Mouse (Mus musculus): ENCODE measurements at regions not wholly inside any gene's neighbourhood (a gene's known extent, or its start where the extent isn't known, plus 50 kb on each side); places are given as distances from the start of the nearest gene placed in this dataset.

DNA sequence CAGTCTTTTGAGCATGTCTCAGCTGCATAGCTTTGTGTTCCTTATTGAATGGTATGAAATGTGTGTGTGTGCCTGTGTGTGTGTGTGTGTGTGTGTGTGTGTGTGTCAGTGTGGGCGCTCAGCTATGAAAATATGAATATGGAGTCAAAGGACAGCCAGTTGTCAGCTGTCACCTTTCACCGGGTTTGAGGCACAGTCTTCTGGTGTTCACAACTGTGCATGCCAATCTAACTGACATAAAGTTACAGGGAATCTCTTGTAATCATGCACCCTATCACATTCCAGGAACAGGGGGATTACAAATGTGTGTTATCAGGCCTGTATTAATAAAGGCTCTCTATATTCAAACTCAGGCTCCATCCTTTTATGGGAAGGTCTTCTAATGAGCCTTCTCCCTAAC is 688.8 kb downstream of the Kcnj2 start:
- WGBS = 81% methylated on average over 2 of the region's 2 CpGs
- Histone ChIP-seq H3K27ac (replicated peaks; ENCODE audit: low read depth, low read length) (no peak overlapping the region), H3K36me3 (ENCODE audit: control insufficient read depth, insufficient read depth, low read length) (no peaks in the 10 kb centered on the region), H3K9me3 (ENCODE audit: control insufficient read depth, low read length) (no peaks in the 10 kb centered on the region), H3K4me3 (replicated peaks; ENCODE audit: low read length) (no peak overlapping the region), H3K9ac (ENCODE audit: low read depth, low read length, severe bottlenecking) (no peak overlapping the region), H3K4me2 (replicated peaks; ENCODE audit: low read depth, low read length, severe bottlenecking) (no peak overlapping the region), H3K4me1 (ENCODE audit: control insufficient read depth, insufficient read depth, low read length) (no peaks in the 10 kb centered on the region), H3K27me3 (ENCODE audit: control insufficient read depth, insufficient read depth, low read length) (no peaks in the 10 kb centered on the region)
- DNase-seq (ENCODE audit: low spot score) = no peak
- TF ChIP-seq POLR2A (IDR thresholded peaks at IDR 0.05; ENCODE audit: borderline replicate concordance, extremely low read depth, insufficient read depth, insufficient read length) = no peak
- 0 out of 2 replicates have a peak, but pooled peaks have one; percentile 34 for ATAC-seq (ENCODE audit: low FRiP score, low read depth)

- Histone ChIP-seq H3K4me1 (ENCODE audit: control insufficient read depth, insufficient read depth, low read length) (no peaks in the 10 kb centered on the region), H3K27ac (replicated peaks; ENCODE audit: low read depth, low read length) (no peak overlapping the region), H3K4me2 (replicated peaks; ENCODE audit: low read depth, low read length, severe bottlenecking) (no peak overlapping the region), H3K9ac (ENCODE audit: low read depth, low read length, severe bottlenecking) (no peak overlapping the region), H3K4me3 (replicated peaks; ENCODE audit: low read length) (no peak overlapping the region), H3K27me3 (ENCODE audit: control insufficient read depth, insufficient read depth, low read length) (no peaks in the 10 kb centered on the region), H3K9me3 (ENCODE audit: control insufficient read depth, low read length) (no peaks in the 10 kb centered on the region), H3K36me3 (ENCODE audit: control insufficient read depth, insufficient read depth, low read length) (no peaks in the 10 kb centered on the region)
- DNase-seq (ENCODE audit: low spot score) (no peak), ATAC-seq (ENCODE audit: low FRiP score, low read depth) (no peak)
- no peak for TF ChIP-seq POLR2A (IDR thresholded peaks at IDR 0.05; ENCODE audit: borderline replicate concordance, extremely low read depth, insufficient read depth, insufficient read length)
- WGBS = 70% methylated on average over 3 of the region's 3 CpGs
Measured at GRCm38 (mm10) chr11:111763081-111763480, 697.1 kb downstream of the Kcnj2 start.

DNA sequence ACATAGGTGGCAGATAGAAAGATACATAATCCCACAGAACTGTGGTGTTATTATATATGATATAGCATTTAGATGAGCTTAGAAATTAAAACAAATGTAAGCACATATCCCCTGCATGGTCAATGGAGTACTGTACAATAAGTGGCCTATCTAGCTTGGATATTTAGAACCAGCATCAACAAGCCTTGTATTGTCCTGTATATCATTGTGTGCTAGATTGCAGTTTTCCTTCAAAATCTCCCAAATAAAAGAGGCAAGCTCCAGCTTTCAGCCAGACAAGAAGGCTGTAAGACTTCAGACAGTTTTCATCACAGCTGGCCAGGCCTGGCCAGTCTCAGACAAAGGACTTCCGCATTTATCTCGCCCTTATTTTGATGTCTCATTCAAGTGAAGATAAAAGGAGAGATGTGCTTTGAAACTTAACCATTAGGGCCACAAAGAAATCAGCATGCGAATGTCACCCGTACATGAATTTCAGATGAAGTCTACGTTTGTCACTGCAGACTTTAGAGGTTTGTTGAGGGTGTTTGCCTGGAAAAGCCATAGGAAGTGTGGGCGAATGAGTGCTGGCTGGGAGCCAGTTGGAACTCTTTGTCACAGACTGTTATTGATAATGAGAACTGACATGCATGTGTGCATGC is 700.5 kb downstream of the Kcnj2 start:
- Histone ChIP-seq H3K27ac (replicated peaks; ENCODE audit: low read depth, low read length) (no peak overlapping the region), H3K4me2 (replicated peaks; ENCODE audit: low read depth, low read length, severe bottlenecking) (no peak overlapping the region), H3K27me3 (ENCODE audit: control insufficient read depth, insufficient read depth, low read length) (no peaks in the 10 kb centered on the region), H3K9me3 (ENCODE audit: control insufficient read depth, low read length) (no peaks in the 10 kb centered on the region), H3K36me3 (ENCODE audit: control insufficient read depth, insufficient read depth, low read length) (no peaks in the 10 kb centered on the region), H3K9ac (ENCODE audit: low read depth, low read length, severe bottlenecking) (no peak overlapping the region), H3K4me3 (replicated peaks; ENCODE audit: low read length) (no peak overlapping the region), H3K4me1 (ENCODE audit: control insufficient read depth, insufficient read depth, low read length) (no peaks in the 10 kb centered on the region)
- TF ChIP-seq POLR2A (IDR thresholded peaks at IDR 0.05; ENCODE audit: borderline replicate concordance, extremely low read depth, insufficient read depth, insufficient read length) = no peak
- DNase-seq (ENCODE audit: low spot score) (no peak), ATAC-seq (ENCODE audit: low FRiP score, low read depth) (no peak)
- WGBS = 72% methylated on average over 6 of the region's 6 CpGs

DNA sequence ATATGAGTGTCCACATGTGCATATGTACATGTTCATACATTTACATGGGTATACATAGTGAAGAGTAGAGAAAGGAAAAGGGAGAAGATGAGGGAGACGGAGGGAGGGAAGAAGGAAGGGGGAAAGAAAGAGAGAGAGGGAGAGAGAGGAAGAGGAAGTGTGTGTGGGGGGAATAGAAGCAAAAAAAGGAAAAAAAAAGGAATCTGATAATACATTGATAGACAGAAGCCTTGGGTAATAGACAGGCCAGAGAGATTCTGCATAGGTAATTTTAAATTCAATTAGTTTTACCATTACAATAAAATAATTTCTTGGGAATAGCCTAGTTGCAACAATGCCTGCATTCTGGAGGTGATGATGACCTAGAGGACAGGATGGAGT is 701.0 kb downstream of the Kcnj2 start:
- 91% methylated on average over 1 of the region's 1 CpGs for WGBS

DNA sequence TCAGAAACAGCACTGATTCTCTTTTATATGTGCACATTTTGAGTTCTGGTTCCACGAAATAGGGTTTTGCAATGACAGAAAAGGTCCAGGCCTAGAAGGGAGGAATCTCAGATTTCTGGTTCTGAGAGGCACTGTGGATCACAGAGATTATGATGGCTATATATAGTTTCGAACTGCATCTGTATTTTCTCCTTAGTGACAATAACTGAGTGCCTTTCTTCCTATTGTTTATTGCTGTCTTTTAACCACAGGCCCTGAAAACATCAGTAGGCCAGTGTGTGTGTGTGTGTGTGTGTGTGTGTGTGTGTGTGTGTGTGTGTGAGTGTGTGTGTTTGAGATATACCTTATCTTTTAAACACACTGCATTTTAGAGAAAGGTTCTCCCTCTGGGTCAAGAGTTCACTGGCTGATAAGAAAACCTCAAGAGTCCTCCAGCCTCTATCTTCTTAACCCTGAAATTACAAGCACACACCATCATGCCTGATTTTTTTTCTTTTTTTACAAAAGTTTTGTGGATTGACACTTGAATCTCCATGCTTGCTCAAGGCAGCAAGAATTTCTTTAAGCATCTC is 708.2 kb downstream of the Kcnj2 start:
- no peaks in the 10 kb centered on the region for H3K4me1 ChIP-seq (ENCODE audit: control insufficient read depth, insufficient read depth, low read length)
- TF ChIP-seq POLR2A (IDR thresholded peaks at IDR 0.05; ENCODE audit: borderline replicate concordance, extremely low read depth, insufficient read depth, insufficient read length) = no peak
- ATAC-seq (ENCODE audit: low FRiP score, low read depth) (no peak), DNase-seq (ENCODE audit: low spot score) (no peak)
- no peaks in the 10 kb centered on the region for H3K36me3 ChIP-seq (ENCODE audit: control insufficient read depth, insufficient read depth, low read length)
- no peak overlapping the region for H3K4me2 ChIP-seq (replicated peaks; ENCODE audit: low read depth, low read length, severe bottlenecking)
- H3K27ac ChIP-seq (replicated peaks; ENCODE audit: low read depth, low read length) = no peak overlapping the region
- H3K4me3 ChIP-seq (replicated peaks; ENCODE audit: low read length) = no peak overlapping the region
- WGBS = 80% methylated on average over 2 of the region's 2 CpGs
- no peaks in the 10 kb centered on the region for H3K9me3 ChIP-seq (ENCODE audit: control insufficient read depth, low read length)
- no peaks in the 10 kb centered on the region for H3K27me3 ChIP-seq (ENCODE audit: control insufficient read depth, insufficient read depth, low read length)
- H3K9ac ChIP-seq (ENCODE audit: low read depth, low read length, severe bottlenecking) = no peak overlapping the region

More for the DNA sequence above, 701.0 kb downstream of the Kcnj2 start:
- no peak overlapping the region for H3K4me3 ChIP-seq (replicated peaks; ENCODE audit: low read length)
- H3K4me2 ChIP-seq (replicated peaks; ENCODE audit: low read depth, low read length, severe bottlenecking) = no peak overlapping the region
- no peak for DNase-seq (ENCODE audit: low spot score)
- no peaks in the 10 kb centered on the region for H3K4me1 ChIP-seq (ENCODE audit: control insufficient read depth, insufficient read depth, low read length)
- H3K9me3 ChIP-seq (ENCODE audit: control insufficient read depth, low read length) = no peaks in the 10 kb centered on the region
- TF ChIP-seq POLR2A (IDR thresholded peaks at IDR 0.05; ENCODE audit: borderline replicate concordance, extremely low read depth, insufficient read depth, insufficient read length) = no peak
- ATAC-seq (ENCODE audit: low FRiP score, low read depth) = no peak
- no peaks in the 10 kb centered on the region for H3K27me3 ChIP-seq (ENCODE audit: control insufficient read depth, insufficient read depth, low read length)
- H3K36me3 ChIP-seq (ENCODE audit: control insufficient read depth, insufficient read depth, low read length) = no peaks in the 10 kb centered on the region
- H3K27ac ChIP-seq (replicated peaks; ENCODE audit: low read depth, low read length) = no peak overlapping the region
- no peak overlapping the region for H3K9ac ChIP-seq (ENCODE audit: low read depth, low read length, severe bottlenecking)

All from limb, embryonic 14.5 days (tissue).